Mouse (Mus musculus) CH12.LX (cell line): ENCODE results near the gene Eif2ak2. TPM values are rescaled to one million over a fixed set of nuclear protein-coding genes. Genes with fewer than 3 reads are reported as not detected.

Experiments used
- DNase-seq: peaks from one replicate; pipeline ENCODE4 v3.0.0-alpha.2; 2013; ENCODE audit errors: extremely low read depth
- H3K27ac ChIP-seq: 2 replicates; pipeline ENCODE4 v1.5.1; 2012; ENCODE audit warnings: low read depth, mild to moderate bottlenecking, control low read depth, moderate library complexity; ENCODE audit not compliant: insufficient read depth
- H3K27me3 ChIP-seq: replicated peaks from 2 replicates; pipeline ENCODE3; 2012; ENCODE audit warnings: inconsistent platforms
- H3K36me3 ChIP-seq, 2 experiments: replicated peaks in 1 of 2; 2 replicates each; pipeline versions ENCODE3 to v1.6.1; 2012; ENCODE audit warnings: inconsistent platforms in 1 of 2, low read length in 1 of 2, mild to moderate bottlenecking in 1 of 2, mixed read lengths in 1 of 2, moderate library complexity in 1 of 2; ENCODE audit not compliant: control insufficient read depth in 1 of 2, insufficient read depth in 1 of 2
- H3K4me1 ChIP-seq, 2 experiments: 2 replicates each; pipeline ENCODE4 v1.6.1; 2012; ENCODE audit warnings: inconsistent platforms in 1 of 2, moderate library complexity in 1 of 2; ENCODE audit not compliant: insufficient read depth in 2 of 2, control insufficient read depth in 1 of 2
- H3K4me2 ChIP-seq: 2 replicates; pipeline ENCODE4 v1.6.1; 2012; ENCODE audit warnings: low read depth, mild to moderate bottlenecking, control low read depth; ENCODE audit not compliant: poor library complexity, insufficient read depth, severe bottlenecking
- H3K4me3 ChIP-seq, 3 experiments: fragments of 150-350 bp in 1 of 3; sonication (generic) in 1 of 3; replicated peaks in 1 of 3; 2 replicates each; pipeline versions ENCODE3 to v1.5.1; 2011 to 2012; ENCODE audit warnings: low read depth in 2 of 3, low read length in 2 of 3, mild to moderate bottlenecking in 2 of 3, moderate library complexity in 2 of 3, control low read depth in 1 of 3, improper control_type of control experiment in 1 of 3, inconsistent platforms in 1 of 3, mixed read lengths in 1 of 3; ENCODE audit not compliant: poor library complexity in 1 of 3
- H3K79me2 ChIP-seq: replicated peaks from 2 replicates; pipeline ENCODE4 v1.6.1; 2012; ENCODE audit warnings: mild to moderate bottlenecking, moderate library complexity; ENCODE audit not compliant: control insufficient read depth, poor library complexity, insufficient read depth, severe bottlenecking; ENCODE audit errors: extremely low read depth
- H3K9ac ChIP-seq: 2 replicates; pipeline ENCODE4 v1.6.1; 2012; ENCODE audit warnings: low read depth, mild to moderate bottlenecking, control low read depth, moderate library complexity; ENCODE audit not compliant: insufficient read depth
- H3K9me3 ChIP-seq: replicated peaks from 2 replicates; pipeline ENCODE3; 2012; ENCODE audit warnings: low read length, inconsistent platforms, mixed read lengths
- CHD1 ChIP-seq: IDR thresholded peaks from 2 replicates; pipeline ENCODE4 v1.6.1; 2012; ENCODE audit warnings: low read depth, low read length, improper control_type of control experiment, inconsistent platforms
- CHD2 ChIP-seq: IDR thresholded peaks from 2 replicates; pipeline ENCODE4 v1.6.1; 2011; ENCODE audit warnings: low read length, improper control_type of control experiment
- E2F4 ChIP-seq: IDR thresholded peaks from 2 replicates; pipeline ENCODE4 v1.6.1; 2011; ENCODE audit warnings: low read depth, low read length, improper control_type of control experiment; ENCODE audit not compliant: insufficient replicate concordance
- ELF1 ChIP-seq: IDR thresholded peaks from 2 replicates; pipeline ENCODE4 v1.6.1; 2014; ENCODE audit warnings: low read depth, mild to moderate bottlenecking, inconsistent platforms, low read length, improper control_type of control experiment
- ETS1 ChIP-seq: conservative IDR thresholded peaks from 2 replicates; pipeline ENCODE4 v1.6.1; 2012; ENCODE audit warnings: low read depth, mild to moderate bottlenecking, inconsistent platforms, low read length, improper control_type of control experiment, moderate library complexity
- HCFC1 ChIP-seq: IDR thresholded peaks from 2 replicates; pipeline ENCODE4 v1.6.1; 2012; ENCODE audit warnings: low read depth, mild to moderate bottlenecking, inconsistent platforms, low read length, improper control_type of control experiment
- NELFE ChIP-seq: IDR thresholded peaks from 2 replicates; pipeline ENCODE4 v1.6.1; 2011; ENCODE audit warnings: low read depth, low read length, improper control_type of control experiment
- POLR2A ChIP-seq: IDR thresholded peaks from 2 replicates; pipeline ENCODE4 v1.6.1; 2011; ENCODE audit warnings: low read depth, mild to moderate bottlenecking, improper control_type of control experiment, low read length
- RAD21 ChIP-seq: IDR thresholded peaks from 2 replicates; pipeline ENCODE4 v1.6.1; 2011; ENCODE audit warnings: low read depth, mild to moderate bottlenecking, low read length, improper control_type of control experiment, moderate library complexity
- RCOR1 ChIP-seq: conservative IDR thresholded peaks from 2 replicates; pipeline ENCODE4 v1.6.1; 2012; ENCODE audit warnings: low read depth, mild to moderate bottlenecking, inconsistent platforms, low read length, improper control_type of control experiment
- SIN3A ChIP-seq: IDR thresholded peaks from 2 replicates; pipeline ENCODE4 v1.6.1; 2012; ENCODE audit warnings: low read length, improper control_type of control experiment, inconsistent platforms
- SMC3 ChIP-seq: IDR thresholded peaks from 2 replicates; pipeline ENCODE4 v1.6.1; 2011; ENCODE audit warnings: low read depth, low read length, improper control_type of control experiment
- ZC3H11A ChIP-seq: IDR thresholded peaks from 2 replicates; pipeline ENCODE4 v1.6.1; 2012; ENCODE audit warnings: low read depth, mild to moderate bottlenecking, inconsistent platforms, low read length, improper control_type of control experiment
- ZKSCAN1 ChIP-seq: IDR thresholded peaks from 2 replicates; pipeline ENCODE4 v1.6.1; 2012; ENCODE audit warnings: low read depth, inconsistent platforms, low read length, improper control_type of control experiment, borderline replicate concordance
- ZNF384 ChIP-seq: IDR thresholded peaks from 2 replicates; pipeline ENCODE4 v1.6.1; 2012; ENCODE audit warnings: low read depth, low read length, improper control_type of control experiment, inconsistent platforms
- dilution Hi-C: fragments of 300-500 bp; cut with MboI; formaldehyde crosslinking; loops from 2 replicates; pipeline ENCODE4 v1.14.3; 2020; ENCODE audit warnings: low sequenced_read_pairs; ENCODE audit not compliant: extremely low pct_unique_long_range_greater_than_20kb, extremely low pct_ligation_motif_present
- in situ Hi-C: fragments of 300-500 bp; cut with MboI; formaldehyde crosslinking; loops from 3 replicates; pipeline ENCODE4 v1.14.3; 2019; ENCODE audit warnings: low sequenced_read_pairs, low pct_ligation_motif_present, low pct_unique_long_range_greater_than_20kb, mixed read lengths
- polyA plus RNA-seq: library from polyadenylated mRNA; unstranded; fragments of >175 nt; gene quantifications from 2 replicates; pipeline ENCODE4 v1.2.1, GENCODE M21; 2012; ENCODE audit warnings: low read depth; ENCODE audit not compliant: insufficient read length
- total RNA-seq, 2 experiments: library from RNA; depleted of rRNA; stranded (reverse); fragments of 300-350 nt in 1 of 2; fragments of >200 nt in 1 of 2; gene quantifications; 2 replicates each; pipeline ENCODE4 v1.2.3; 2012 to 2014

The Eif2ak2 gene
- total and polyA plus RNA-seq, 3 experiments: 9.8 to 25.0 (median 13.6) TPM

DNA sequence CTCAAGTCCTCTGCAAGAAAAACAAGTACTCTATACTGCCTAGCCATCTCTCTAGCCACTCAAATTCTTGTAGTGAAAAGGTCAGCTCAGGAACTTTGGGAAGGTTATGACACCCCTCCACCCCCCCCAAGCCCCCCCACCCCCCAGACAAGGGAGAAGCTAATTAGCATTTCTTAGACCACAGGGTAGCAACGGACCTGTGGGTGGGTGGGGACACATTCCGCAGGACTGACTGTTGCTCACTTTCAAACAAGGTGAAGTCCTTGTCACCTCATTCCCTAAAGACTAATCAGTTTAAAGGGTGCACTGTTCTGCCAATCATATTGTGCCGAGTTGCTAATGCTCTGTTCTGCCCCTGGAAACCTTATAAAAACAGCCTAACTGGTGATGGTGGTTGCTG, 31.5 kb upstream of the Eif2ak2 start:
- no peaks in the 10 kb centered on the region for H3K79me2 ChIP-seq
- H3K27me3 ChIP-seq: no peaks in the 10 kb centered on the region
- no peak overlapping the region for H3K27ac ChIP-seq
- H3K4me2 ChIP-seq: no peak overlapping the region
- TF ChIP-seq ZC3H11A: no peak
- TF ChIP-seq CHD1: no peak
- TF ChIP-seq E2F4: no peak
- no peak for TF ChIP-seq SIN3A
- TF ChIP-seq NELFE: no peak
- H3K9ac ChIP-seq: no peak overlapping the region
- in situ Hi-C loops: no loop called here
- H3K4me1 ChIP-seq: peaks cover 2 to 17% of the 10 kb centered on the region in 2 experiments; a peak in 2 of 4 replicates
- dilution Hi-C loops: no loop called here
- no peak for DNase-seq
- H3K36me3 ChIP-seq: peaks cover 10 to 14% of the 10 kb centered on the region in 2 experiments
- H3K4me3 ChIP-seq: no peak overlapping the region
- H3K9me3 ChIP-seq: no peaks in the 10 kb centered on the region

DNA sequence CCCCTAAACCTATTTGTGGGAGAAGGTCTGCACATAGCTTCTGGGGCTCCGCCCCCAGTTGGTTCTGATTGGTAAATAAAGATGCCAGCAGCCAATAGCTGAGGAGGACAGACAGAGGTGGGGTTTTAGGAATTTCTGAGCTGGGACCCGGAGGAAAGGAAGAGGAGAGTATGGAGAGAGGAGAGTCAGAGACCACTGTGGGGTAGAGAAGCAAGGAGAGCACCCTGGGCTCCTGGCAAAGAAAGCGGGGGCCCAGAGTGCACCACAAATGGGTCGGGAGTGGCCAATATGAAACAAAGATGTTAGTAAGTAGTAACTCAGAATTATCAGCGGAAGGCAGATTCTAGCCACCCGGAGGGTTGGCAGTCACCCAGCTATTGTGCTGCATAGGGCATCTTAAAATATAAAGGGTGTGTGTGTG, 30.5 kb upstream of the Eif2ak2 start:
- H3K27me3 ChIP-seq: no peaks in the 10 kb centered on the region
- H3K4me2 ChIP-seq: no peak overlapping the region
- dilution Hi-C loops (no loop called here), in situ Hi-C loops (no loop called here)
- H3K4me3 ChIP-seq: no peak overlapping the region
- H3K27ac ChIP-seq: no peak overlapping the region
- no peaks in the 10 kb centered on the region for H3K79me2 ChIP-seq
- H3K9ac ChIP-seq: no peak overlapping the region
- no peaks in the 10 kb centered on the region for H3K9me3 ChIP-seq
- H3K4me1 ChIP-seq: peaks cover 2 to 14% of the 10 kb centered on the region in 2 experiments; a peak in 2 of 4 replicates
- H3K36me3 ChIP-seq: peaks cover 4 to 5% of the 10 kb centered on the region in 2 experiments
- no peak for DNase-seq
- TF ChIP-seq RAD21 (no peak), ETS1 (no peak), CHD2 (no peak), SMC3 (no peak), RCOR1 (no peak), ZC3H11A (no peak), HCFC1 (no peak), ZKSCAN1 (no peak), ZNF384 (no peak), ELF1 (no peak), POLR2A (no peak)
